Mouse (Mus musculus): ENCODE data around the gene Cpt1c.

- TF ChIP-seq CTCF (conservative IDR thresholded peaks at IDR 0.05; ENCODE audit: insufficient read depth, insufficient read length, low read depth, low read length) (peak; percentile 70), POLR2A (IDR thresholded peaks at IDR 0.05; ENCODE audit: low read depth, low read length) (no peak)
Measured at GRCm38 (mm10) chr7:44925468-44925867, 49.2 kb downstream of the Cpt1c start.
